Mouse (Mus musculus) naive thymus-derived CD4-positive, alpha-beta T cell, adult 2 months (primary cell): ENCODE data around the gene Crtac1.

Experiments used
- DNase-seq: peaks from one replicate; pipeline ENCODE4 v3.0.0-alpha.2; 2011; ENCODE audit warnings: low read depth

Gene Crtac1

DNA sequence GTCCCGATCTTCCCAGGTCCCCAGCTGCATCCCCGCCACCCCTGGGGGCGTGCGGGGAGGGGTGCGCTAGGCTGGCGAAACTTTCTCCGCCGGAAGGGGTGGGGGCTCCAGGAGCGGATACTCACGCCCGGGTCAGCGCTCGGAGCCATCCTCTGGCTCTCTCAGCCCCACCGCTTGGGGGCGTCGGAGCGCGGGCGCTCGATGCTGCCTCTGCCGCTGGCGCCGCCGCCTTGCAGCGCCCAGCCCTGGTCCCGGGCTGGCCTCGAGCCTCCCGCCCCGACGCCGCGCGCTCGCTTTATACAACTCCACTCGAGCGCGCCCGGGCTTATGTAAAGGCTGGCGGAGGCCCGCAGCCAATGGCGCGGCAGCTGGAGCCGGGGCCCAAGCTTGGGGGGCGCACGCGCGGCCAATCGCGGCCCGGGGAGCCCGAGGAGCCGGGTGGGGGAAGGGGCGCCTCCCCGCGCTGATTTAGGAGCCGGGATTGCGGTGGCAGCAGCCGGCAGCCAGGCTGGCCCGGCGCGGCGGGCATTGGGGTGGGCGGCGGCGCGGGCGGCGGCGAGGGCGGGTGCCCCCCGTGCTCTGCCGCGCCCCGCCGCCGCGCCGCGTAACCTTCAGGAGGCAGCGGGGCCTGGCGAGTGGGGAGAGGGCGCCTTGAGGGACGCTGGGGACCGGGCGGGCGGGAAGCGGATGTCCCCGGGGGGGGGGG lies at the start of gene Crtac1:
Gene Crtac1 (minus strand): TSS at position 299 of the 706 bp plus-strand sequence.
- no peak for DNase-seq

DNA sequence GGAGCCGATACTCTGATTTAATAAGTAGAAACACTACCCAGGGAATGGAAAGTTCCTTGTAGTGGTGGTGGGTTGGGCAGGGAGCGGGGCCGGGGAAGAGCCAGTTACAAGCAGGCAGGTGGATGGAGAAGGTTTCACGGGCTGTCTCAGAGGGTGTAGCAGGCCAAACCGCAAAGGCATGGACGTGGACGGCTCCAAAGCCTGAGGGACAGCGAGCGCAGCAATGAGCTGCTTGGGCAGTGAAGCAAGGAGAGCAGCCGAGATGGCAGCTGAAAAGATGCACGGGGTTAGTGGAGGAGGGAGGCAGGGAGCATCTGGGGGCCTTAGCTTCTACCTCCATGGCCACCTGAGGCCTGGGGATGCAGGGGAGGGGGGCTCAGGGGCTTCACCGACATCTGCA lies 46.7 kb upstream of the Crtac1 start:
- no peak for DNase-seq

DNA sequence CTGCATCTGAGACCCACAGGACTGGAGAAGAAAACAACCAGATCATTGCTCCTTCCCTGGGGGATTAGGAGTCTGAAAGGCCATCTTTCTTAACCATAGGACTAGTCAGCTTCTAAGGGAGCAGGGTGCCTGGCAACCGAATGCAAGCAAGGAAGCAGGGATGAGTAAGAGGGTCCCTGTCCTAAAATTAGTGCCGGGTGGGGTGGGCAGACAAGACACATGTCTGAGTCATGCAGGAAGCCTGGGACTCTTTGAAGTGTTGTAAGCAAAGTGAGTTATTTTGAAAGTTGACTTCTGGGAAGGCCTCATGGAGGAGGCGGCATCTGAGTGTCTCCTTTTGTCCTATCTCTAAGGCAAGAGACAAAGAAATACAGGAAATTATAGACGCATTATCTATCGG lies 46.2 kb upstream of the Crtac1 start:
- DNase-seq: no peak

DNA sequence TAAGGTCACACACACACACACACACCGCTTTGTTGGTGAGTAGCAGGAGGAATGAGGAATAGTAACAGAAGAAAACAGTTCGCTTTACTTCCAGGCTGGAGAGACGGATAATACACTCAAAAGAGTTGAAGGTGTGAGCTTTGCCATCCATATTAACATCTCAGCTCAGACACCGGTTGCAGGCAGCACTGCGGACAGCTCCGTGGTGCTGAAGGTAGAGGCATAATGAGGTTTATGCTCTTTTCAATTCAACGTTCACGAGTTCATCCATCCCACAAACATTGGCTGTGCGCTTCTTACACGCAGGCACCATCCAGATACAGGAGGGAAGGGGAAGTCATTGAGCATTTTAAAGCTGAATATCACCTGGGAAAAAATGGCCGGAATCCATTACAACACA lies 41.2 kb upstream of the Crtac1 start:
- DNase-seq: no peak

DNA sequence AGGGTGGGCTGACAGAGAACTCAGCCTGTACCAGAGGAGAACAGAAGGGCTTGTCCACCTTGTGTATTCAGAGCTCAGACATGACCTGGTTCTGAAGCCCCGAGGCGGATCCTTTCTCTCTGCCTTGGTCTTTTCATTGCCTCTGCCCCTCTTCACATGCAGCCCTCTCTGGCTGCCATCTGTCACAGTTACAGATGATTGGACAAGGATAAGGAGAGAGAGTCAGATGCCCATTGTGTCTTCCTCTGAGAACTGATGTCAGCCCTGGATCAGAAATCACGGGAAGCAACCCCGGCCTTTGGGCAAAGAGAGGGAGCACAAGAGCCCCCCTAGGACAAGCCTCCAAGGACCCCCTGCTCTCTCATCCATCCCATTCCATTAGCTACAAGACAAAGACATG lies 40.0 kb upstream of the Crtac1 start:
- no peak for DNase-seq

DNA sequence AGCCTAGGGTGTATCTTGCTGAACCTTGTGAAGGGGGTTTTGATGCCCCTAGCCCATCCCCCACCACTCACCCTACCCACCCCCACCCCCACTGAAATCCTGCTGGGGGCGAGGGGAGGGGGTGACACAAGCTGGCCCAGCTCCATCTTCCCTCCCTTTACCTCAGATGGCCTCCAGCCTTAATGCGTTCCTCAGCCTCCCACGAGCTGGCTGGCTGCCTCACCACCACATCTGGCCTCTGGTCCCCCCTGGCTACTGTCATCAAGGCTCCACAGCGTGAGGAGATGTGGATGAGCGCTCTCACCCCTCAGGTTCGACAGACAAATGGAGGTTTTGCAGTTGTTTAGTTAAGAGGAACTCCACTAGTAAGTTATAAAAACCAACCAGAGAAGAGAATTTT lies 30.3 kb upstream of the Crtac1 start:
- DNase-seq: no peak

DNA sequence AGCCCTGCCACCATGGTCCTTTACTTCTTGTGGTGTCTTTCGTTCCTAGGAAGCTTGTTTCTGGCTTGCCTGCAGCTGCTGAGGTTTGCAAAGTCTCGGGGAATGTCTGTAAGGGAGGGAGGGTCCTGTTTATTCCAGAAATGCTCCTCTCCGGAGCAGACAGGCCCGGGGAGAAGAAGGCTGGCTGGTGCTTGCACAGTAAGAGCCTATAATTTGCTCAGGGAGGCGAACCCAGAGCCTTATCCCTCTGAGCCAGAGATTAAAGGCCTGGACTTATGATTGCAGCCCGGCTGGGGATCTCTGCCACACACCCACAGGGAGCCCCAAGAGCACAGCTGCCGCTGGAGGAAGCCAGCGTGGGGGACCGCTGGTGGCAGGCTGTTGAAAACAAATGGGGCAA lies 29.8 kb upstream of the Crtac1 start:
- DNase-seq: no peak

DNA sequence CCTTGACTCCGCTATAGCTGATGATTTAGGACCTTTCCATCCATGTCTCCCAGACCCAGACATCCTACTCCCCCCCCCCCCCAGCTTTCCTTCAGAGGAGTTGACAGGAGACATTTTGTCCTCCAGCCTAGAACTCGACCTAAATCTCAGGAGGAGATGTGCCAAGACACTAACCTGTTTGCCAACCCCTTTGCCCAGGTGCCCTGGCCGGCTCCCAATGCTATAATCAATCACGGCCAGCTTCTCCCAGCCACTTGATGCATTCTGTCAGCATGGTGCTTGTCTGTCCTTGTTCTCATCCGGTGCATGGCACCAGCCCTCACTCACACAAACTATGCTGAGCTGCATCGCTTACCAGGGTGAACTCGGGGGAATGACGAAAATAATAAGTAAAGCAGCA lies 27.9 kb upstream of the Crtac1 start:
- DNase-seq: no peak

DNA sequence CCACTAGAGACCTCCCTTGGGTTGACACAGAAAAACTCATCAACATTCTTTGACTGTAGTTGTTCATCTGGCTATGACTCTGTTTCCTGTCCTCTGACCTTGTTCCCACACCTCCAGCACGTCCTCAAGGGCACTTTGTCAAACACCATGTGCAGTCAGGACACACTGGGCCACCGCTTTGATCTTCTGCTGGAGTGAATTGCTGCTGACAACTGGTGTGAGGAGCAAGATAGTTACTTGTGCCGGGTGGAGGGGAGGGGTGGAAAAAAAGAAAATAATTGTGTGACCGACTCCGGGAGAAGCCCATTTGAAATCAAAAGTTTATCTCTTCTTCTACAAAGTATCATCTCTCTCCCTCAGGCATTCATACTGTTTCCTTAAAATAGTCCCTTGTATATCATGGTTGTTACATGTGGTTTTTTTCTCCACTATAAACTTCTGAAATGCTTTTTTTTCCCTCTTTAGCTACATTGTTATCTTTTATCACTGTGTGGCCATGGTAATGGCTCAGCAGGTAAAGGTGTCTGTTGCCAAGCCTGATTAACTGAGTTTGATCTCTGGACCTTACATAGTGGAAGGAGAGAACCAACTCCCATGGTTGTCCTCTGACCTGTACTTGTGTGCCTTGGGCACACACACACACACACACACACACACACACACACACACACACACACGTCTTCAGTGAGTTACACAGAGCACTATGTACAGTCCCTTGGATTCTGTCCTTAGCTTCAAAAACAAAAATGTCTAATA lies 23.1 kb upstream of the Crtac1 start:
- no peak for DNase-seq

DNA sequence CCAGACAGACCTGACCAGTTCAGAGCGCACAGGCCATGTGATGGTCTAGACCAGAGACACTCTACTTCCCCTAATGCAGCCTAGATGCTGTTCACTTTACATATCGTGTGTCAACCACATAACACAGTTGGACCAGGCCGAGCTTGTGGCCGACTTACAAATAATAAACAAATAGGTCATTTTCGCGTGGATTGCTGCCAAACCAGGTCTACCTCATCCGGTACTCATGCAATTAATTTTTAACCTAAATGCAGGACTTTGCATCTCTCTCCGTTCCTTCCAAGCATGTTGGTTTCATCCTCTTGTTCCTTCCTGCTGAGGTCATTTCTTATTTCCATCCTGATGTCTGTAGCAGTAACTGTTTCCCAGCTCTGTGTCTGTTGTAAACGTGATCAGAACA lies 22.4 kb upstream of the Crtac1 start:
- no peak for DNase-seq

DNA sequence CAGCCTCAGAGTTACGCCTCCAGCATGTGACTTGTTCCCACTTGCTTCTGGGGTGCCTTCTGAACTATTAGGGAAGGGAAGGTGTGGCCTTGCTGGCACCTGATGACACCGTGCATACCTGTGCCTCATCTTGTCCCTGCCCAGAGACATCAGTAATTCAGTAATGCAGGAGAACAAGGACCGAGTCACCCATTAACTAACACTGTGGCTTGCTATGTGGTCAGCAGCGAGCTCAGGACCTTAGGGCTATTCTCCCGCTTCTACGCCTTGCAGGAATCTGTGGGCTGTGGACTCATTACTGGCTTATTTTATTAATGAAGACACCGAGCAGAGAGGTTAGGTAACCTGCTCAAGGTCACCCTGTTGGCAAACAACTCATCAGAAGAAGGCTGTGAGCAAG lies 21.0 kb upstream of the Crtac1 start:
- no peak for DNase-seq

DNA sequence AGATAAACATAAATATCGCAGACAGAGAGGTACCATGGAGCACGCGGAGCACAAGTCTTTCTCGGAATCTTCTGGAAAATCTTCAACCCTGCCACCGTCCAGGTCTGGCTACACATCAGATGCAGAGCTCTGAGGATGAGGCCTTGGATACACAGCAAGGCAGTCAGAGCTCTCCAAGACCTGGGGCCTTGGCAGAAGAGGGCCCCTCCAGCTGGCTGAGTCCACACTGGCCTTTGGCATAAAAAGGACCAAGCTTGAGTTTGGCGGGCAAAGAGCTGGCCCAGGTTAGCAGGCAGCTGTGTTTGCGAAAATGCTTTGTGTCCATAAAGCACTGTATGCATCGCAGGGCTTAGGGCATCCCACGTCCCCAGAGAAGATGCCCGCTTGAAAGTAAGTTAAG lies 17.0 kb upstream of the Crtac1 start:
- no peak for DNase-seq

DNA sequence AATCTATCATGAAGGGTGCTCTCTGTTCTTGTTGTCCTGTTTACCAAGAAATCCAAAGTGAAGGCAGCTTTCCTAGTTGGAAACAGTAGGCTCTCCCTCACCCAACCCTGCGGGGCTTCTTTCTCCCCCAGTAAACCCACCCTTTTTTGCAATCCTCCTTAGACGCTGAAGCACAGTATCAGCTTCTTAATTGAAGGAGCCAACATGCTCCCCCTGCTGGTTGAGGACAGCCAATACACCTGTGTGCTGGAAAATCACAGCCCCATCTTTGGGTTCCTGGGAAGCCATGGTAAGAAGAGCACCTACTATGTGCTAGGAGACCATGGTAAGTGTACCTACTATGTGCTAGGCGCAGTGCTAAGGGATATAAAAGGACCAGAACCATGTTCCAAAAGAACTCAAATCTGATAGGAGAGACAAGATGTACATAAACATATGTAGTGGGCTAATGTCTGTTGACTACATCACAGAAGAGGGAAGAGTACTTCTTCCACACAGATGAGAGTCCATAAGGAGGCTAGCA lies 12.4 kb upstream of the Crtac1 start:
- DNase-seq: peak; percentile 41

DNA sequence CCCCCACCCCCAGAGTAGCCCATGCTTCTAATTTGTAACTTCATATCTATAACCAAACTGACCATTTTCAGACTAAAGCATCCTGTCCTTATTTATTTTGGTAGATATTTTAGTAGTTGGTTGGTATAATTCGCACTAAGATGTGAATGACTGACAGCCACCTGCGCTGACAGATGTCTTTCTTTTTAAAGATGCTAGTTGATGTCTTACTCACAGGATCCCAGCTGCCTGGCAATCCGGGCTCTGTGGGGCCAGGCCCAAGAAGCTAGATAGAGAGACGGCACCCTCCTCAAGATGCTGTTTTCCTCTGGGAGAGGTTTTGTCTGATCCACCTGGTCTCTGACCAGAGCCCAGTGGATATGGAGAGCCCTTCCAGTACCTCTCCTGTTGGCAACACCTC lies 11.7 kb upstream of the Crtac1 start:
- no peak for DNase-seq

DNA sequence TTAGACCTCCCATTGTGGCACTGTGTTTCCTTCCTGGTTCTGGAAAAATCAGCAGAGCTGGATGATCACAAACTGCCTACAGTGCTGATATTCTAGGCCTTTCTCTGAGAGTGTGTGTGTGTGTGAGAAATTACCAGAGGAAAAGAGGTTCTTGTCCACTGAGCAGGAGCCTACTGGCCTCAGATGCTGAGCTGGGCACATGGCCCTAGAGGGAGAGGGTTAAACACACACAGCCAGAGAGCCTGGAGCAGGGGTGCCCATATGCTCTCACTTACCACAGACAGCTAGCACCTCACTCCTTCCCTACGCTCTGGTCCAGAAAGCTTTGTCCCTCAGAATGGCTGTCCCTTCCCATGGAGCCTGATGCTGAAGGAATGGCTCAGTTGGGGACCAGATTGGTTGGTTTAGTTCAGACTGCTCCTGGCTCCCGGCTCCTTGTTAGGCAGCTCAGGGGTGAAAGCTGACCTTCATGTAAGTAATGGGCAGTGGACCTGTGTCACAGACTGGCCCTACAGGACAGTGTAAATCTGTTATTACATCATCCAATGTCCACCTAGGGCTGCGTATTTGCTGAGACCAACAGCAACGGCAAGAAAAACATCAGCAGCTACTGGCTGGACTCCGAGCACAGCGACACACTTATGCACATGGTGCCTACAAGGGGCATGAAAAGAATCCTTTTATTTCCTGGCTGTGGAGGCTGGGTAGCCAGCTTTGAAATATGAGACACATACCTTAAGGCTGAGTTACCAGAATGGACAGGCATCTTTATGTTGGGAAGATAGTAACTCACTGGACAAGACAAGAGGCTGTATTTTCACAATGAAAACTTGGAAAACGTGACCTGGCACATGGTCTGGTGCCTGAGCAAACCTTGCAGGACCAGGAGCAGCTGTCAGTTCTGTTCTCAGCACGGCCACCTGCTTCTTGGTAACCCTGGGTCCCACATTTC lies 10.9 kb upstream of the Crtac1 start:
- DNase-seq: no peak

DNA sequence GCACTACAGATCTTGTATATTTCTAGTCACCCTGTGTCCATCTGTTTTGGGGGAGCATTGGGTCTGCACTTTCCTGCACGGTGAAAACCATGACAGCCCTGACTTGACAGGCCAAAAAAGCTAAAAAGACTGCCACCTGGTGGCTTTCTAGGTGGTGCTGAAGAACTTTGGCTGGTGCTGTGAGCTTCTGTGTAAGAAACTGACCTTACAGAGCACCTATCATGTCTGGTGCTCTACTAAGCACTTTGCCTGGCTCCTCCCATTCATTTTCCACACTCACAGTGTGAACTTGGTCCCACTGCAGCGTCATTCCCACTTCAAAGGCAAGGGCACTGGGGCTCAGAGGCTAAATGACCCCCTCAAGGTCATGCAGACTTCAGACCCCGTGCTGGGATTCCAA lies 8.5 kb upstream of the Crtac1 start:
- no peak for DNase-seq

DNA sequence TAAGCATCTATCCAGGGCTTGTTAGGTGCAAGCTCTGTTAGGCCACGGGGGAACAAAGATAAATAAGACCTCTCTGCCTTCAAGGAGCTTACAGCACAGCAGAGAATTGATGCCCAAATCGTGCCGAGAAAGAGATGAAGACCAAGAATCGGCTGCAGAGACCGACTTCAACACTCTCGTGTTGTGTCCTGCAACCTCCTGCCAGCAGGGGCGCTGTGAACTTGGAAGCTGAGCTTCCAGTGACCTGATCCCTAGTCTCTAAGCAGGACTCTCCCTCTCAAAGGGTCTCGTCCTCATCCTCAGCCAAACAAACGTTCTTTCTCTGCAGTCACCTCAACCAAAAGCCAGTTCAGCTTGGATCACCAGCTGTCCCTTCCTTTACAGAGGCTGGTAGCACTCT lies 7.8 kb upstream of the Crtac1 start:
- DNase-seq: peak; percentile 6

DNA sequence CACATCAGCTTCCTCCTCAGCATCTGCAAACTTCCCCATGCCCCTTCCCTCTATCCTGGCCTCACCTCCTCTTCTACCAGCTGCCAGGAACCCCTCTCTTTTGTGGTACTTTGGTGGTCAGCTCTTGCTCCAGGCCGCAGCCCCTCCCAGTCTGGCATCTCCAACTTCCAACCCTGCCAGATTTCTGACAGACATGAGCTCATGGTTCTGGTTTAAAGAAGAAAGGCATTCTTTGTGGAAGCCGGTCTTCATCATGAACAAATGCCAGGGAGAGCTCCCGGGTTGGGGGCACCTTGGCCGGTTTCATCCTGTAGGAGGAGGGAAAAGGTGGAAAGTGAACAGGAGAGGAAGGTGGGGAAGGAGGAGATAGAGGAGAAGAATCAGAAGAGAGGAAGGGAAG lies 4.0 kb upstream of the Crtac1 start:
- DNase-seq: no peak

DNA sequence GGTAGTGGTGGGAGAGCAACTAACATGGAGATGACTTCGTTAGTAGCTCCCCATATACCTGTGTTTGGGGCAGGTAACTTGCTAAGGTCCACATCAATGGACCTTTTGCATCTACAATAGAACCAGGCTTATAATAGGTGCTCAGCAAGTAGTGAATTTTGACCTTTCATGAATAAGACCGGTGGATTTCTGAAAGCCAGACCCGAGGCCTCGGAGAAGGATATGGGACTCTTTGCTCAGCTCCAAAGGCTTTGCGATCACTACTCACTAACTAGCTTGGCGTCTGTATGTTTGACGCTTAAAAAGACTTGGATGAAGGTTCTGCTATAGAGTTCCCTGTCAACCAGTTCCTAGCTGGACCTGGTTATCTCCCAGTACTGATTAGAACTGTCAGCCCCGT lies 1.2 kb upstream of the Crtac1 start:
- DNase-seq: no peak

DNA sequence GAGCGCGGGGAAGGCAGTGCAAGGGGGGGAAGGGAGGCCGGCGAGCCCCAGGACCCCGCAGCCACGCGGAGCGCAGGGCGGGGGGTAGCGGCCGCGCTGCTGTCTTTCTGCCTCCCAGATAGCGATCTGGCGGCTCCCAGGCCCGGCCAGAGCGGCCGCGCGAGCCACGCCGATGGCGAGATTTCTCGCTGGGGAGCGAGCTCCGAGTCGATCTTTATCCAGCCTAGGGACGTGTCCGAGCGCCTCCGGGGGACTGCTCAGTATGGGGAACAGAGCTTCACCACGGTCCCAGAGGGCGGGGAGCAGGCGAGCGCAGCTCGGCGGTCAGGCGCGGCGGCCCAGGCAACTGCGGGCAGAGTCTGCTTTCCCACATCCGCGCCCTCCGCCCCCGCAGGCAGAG lies 608 bp upstream of the Crtac1 start:
- no peak for DNase-seq

DNA sequence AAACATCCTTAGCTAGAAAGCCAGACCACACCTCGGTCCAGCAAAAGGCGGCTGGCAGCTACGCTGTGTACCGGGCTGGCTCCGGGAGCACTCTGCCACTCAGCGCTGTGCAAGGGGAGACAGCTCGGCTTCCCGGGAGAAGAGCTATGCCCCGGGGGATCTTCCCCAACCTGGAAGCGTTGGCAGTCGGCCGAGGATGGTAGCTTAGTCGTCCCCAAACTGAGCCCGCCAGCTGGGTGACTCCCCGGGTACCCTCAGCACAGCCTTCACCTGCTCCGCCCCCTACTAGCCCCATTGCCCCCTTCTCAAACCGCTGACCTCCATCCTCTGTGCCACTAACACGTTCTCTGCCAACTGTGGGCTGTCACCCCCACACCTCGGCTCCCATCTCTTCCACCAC lies 602 bp downstream of the Crtac1 start:
- no peak for DNase-seq

DNA sequence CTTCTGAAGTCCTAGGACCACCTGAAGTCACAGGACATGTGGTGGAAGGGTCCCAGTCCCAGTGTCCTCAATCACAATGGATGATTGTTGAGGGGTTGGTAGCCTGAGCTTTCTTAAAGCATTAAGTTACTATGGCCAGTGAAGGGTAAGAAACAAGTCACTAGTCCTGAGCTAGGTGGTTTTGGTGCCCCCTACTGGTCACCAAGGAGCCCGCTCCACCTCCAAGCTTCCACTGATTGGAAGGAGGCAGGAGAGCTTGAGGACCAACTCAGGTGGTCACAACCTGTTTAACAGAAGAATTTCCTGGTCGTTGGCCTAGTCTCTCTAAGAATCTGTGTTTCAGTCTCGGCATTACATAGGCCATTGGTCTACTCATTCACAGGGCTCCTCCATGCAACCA lies 2.2 kb downstream of the Crtac1 start:
- DNase-seq: peak; percentile 16

DNA sequence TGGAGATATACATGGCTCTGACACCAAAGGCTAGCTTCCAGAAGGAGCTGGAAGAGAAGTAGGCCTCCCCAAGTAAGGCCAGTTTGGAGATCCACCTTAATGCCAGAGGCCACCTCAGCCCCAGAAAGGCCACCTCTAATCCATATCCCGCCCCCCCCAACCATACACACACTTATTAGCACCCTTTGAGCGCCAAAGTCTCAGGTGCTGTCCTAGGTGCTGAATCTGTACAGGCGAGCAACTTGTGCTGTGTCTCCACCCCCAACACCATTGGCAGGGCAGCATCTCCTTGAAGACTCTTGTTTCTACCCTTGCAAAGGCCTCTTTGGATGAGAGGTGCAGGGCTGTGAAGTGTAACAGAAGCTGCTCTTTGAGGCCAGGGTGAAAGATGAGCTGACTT lies 6.4 kb downstream of the Crtac1 start:
- no peak for DNase-seq
